Mouse (Mus musculus): ENCODE measurements at regions not wholly inside any gene's neighbourhood (a gene's known extent, or its start where the extent isn't known, plus 50 kb on each side); places are given as distances from the start of the nearest gene placed in this dataset.

GRCm38 (mm10) chr15:6964635-6965034 lies 89.9 kb upstream of the Osmr start:
- H3K27me3 ChIP-seq (ENCODE audit: control insufficient read depth, insufficient read depth, low read length), result no peaks in the 10 kb centered on the region
- H3K9me3 ChIP-seq (ENCODE audit: control insufficient read depth, low read length), result no peaks in the 10 kb centered on the region
- no peak overlapping the region for H3K27ac ChIP-seq (ENCODE audit: low read depth, low read length)
- H3K4me1 ChIP-seq (ENCODE audit: control insufficient read depth, insufficient read depth, low read length), result no peaks in the 10 kb centered on the region
- WGBS, result 85% methylated on average over 4 of the region's 4 CpGs
- H3K36me3 ChIP-seq (ENCODE audit: control insufficient read depth, insufficient read depth, low read length), result no peaks in the 10 kb centered on the region
- no peak overlapping the region for H3K4me2 ChIP-seq
- no peak overlapping the region for H3K4me3 ChIP-seq (ENCODE audit: low read depth, low read length)
- no peak overlapping the region for H3K9ac ChIP-seq (ENCODE audit: low read length)
- ATAC-seq (ENCODE audit: low FRiP score) (no peak), DNase-seq (ENCODE audit: low spot score, missing footprints) (no peak)

GRCm38 (mm10) chr15:6965446-6965845 lies 90.7 kb upstream of the Osmr start:
- H3K4me2 ChIP-seq, result no peak overlapping the region
- DNase-seq (ENCODE audit: low spot score, missing footprints) (no peak), ATAC-seq (ENCODE audit: low FRiP score) (no peak)
- no peaks in the 10 kb centered on the region for H3K9me3 ChIP-seq (ENCODE audit: control insufficient read depth, low read length)
- no peak overlapping the region for H3K9ac ChIP-seq (ENCODE audit: low read length)
- no peak overlapping the region for H3K4me3 ChIP-seq (ENCODE audit: low read depth, low read length)
- H3K27ac ChIP-seq (ENCODE audit: low read depth, low read length), result no peak overlapping the region
- WGBS, result 94% methylated on average over 4 of the region's 4 CpGs
- no peaks in the 10 kb centered on the region for H3K36me3 ChIP-seq (ENCODE audit: control insufficient read depth, insufficient read depth, low read length)
- no peaks in the 10 kb centered on the region for H3K4me1 ChIP-seq (ENCODE audit: control insufficient read depth, insufficient read depth, low read length)
- no peaks in the 10 kb centered on the region for H3K27me3 ChIP-seq (ENCODE audit: control insufficient read depth, insufficient read depth, low read length)

- no peak overlapping the region for H3K4me3 ChIP-seq (ENCODE audit: low read depth, low read length)
- ATAC-seq (ENCODE audit: low FRiP score), result no peak
Measured at GRCm38 (mm10) chr15:6974410-6974809, 99.6 kb upstream of the Osmr start.

GRCm38 (mm10) chr15:6981430-6981829 lies 106.7 kb upstream of the Osmr start:
- ATAC-seq (ENCODE audit: low FRiP score) (no peak), DNase-seq (ENCODE audit: low spot score, missing footprints) (no peak)
- Histone ChIP-seq H3K4me3 (ENCODE audit: low read depth, low read length) (no peak overlapping the region), H3K27ac (ENCODE audit: low read depth, low read length) (no peak overlapping the region), H3K4me1 (ENCODE audit: control insufficient read depth, insufficient read depth, low read length) (no peaks in the 10 kb centered on the region), H3K4me2 (no peak overlapping the region), H3K27me3 (ENCODE audit: control insufficient read depth, insufficient read depth, low read length) (no peaks in the 10 kb centered on the region), H3K9me3 (ENCODE audit: control insufficient read depth, low read length) (no peaks in the 10 kb centered on the region), H3K36me3 (ENCODE audit: control insufficient read depth, insufficient read depth, low read length) (no peaks in the 10 kb centered on the region), H3K9ac (ENCODE audit: low read length) (no peak overlapping the region)
- 88% methylated on average over 9 of the region's 9 CpGs for WGBS

More at GRCm38 (mm10) chr15:6974410-6974809, 99.6 kb upstream of the Osmr start:
- 60% methylated on average over 4 of the region's 4 CpGs for WGBS
- Histone ChIP-seq H3K4me2 (no peak overlapping the region), H3K27me3 (ENCODE audit: control insufficient read depth, insufficient read depth, low read length) (no peaks in the 10 kb centered on the region), H3K4me1 (ENCODE audit: control insufficient read depth, insufficient read depth, low read length) (no peaks in the 10 kb centered on the region), H3K9ac (ENCODE audit: low read length) (no peak overlapping the region), H3K36me3 (ENCODE audit: control insufficient read depth, insufficient read depth, low read length) (no peaks in the 10 kb centered on the region), H3K9me3 (ENCODE audit: control insufficient read depth, low read length) (no peaks in the 10 kb centered on the region), H3K27ac (ENCODE audit: low read depth, low read length) (no peak overlapping the region)
- no peak for DNase-seq (ENCODE audit: low spot score, missing footprints)

- H3K9me3 ChIP-seq (ENCODE audit: control insufficient read depth, low read length), result no peaks in the 10 kb centered on the region
- DNase-seq (ENCODE audit: low spot score, missing footprints), result no peak
- H3K4me2 ChIP-seq, result no peak overlapping the region
- H3K27ac ChIP-seq (ENCODE audit: low read depth, low read length), result no peak overlapping the region
- H3K4me3 ChIP-seq (ENCODE audit: low read depth, low read length), result no peak overlapping the region
- H3K9ac ChIP-seq (ENCODE audit: low read length), result no peak overlapping the region
- H3K36me3 ChIP-seq (ENCODE audit: control insufficient read depth, insufficient read depth, low read length), result no peaks in the 10 kb centered on the region
- no peaks in the 10 kb centered on the region for H3K4me1 ChIP-seq (ENCODE audit: control insufficient read depth, insufficient read depth, low read length)
- WGBS, result 78% methylated on average over 3 of the region's 3 CpGs
- no peak for ATAC-seq (ENCODE audit: low FRiP score)
- no peaks in the 10 kb centered on the region for H3K27me3 ChIP-seq (ENCODE audit: control insufficient read depth, insufficient read depth, low read length)
Measured at GRCm38 (mm10) chr15:6983320-6983719, 107.1 kb upstream of the Lifr start.

- Histone ChIP-seq H3K4me2 (no peak overlapping the region), H3K27me3 (ENCODE audit: control insufficient read depth, insufficient read depth, low read length) (no peaks in the 10 kb centered on the region), H3K4me1 (ENCODE audit: control insufficient read depth, insufficient read depth, low read length) (no peaks in the 10 kb centered on the region), H3K9me3 (ENCODE audit: control insufficient read depth, low read length) (no peaks in the 10 kb centered on the region), H3K36me3 (ENCODE audit: control insufficient read depth, insufficient read depth, low read length) (no peaks in the 10 kb centered on the region), H3K4me3 (ENCODE audit: low read depth, low read length) (no peak overlapping the region), H3K9ac (ENCODE audit: low read length) (no peak overlapping the region), H3K27ac (ENCODE audit: low read depth, low read length) (no peak overlapping the region)
- DNase-seq (ENCODE audit: low spot score, missing footprints) (no peak), ATAC-seq (ENCODE audit: low FRiP score) (no peak)
- 78% methylated on average over 3 of the region's 3 CpGs for WGBS
Measured at GRCm38 (mm10) chr15:6988187-6988586, 102.2 kb upstream of the Lifr start.

- ATAC-seq (ENCODE audit: low FRiP score), result no peak
- WGBS, result 87% methylated on average over 6 of the region's 6 CpGs
Measured at GRCm38 (mm10) chr15:6989094-6989493, 101.3 kb upstream of the Lifr start.

GRCm38 (mm10) chr15:6993226-6993625 lies 97.2 kb upstream of the Lifr start:
- H3K27me3 ChIP-seq (ENCODE audit: control insufficient read depth, insufficient read depth, low read length), result no peaks in the 10 kb centered on the region
- no peak for ATAC-seq (ENCODE audit: low FRiP score)
- no peak overlapping the region for H3K9ac ChIP-seq (ENCODE audit: low read length)
- H3K9me3 ChIP-seq (ENCODE audit: control insufficient read depth, low read length), result no peaks in the 10 kb centered on the region
- H3K4me1 ChIP-seq (ENCODE audit: control insufficient read depth, insufficient read depth, low read length), result no peaks in the 10 kb centered on the region
- WGBS, result 90% methylated on average over 9 of the region's 9 CpGs
- no peak for DNase-seq (ENCODE audit: low spot score, missing footprints)
- H3K27ac ChIP-seq (ENCODE audit: low read depth, low read length), result no peak overlapping the region
- H3K36me3 ChIP-seq (ENCODE audit: control insufficient read depth, insufficient read depth, low read length), result no peaks in the 10 kb centered on the region
- no peak overlapping the region for H3K4me2 ChIP-seq
- no peak overlapping the region for H3K4me3 ChIP-seq (ENCODE audit: low read depth, low read length)

More at GRCm38 (mm10) chr15:6989094-6989493, 101.3 kb upstream of the Lifr start:
- H3K4me2 ChIP-seq, result no peak overlapping the region
- no peaks in the 10 kb centered on the region for H3K27me3 ChIP-seq (ENCODE audit: control insufficient read depth, insufficient read depth, low read length)
- no peak overlapping the region for H3K27ac ChIP-seq (ENCODE audit: low read depth, low read length)
- no peak for DNase-seq (ENCODE audit: low spot score, missing footprints)
- no peaks in the 10 kb centered on the region for H3K36me3 ChIP-seq (ENCODE audit: control insufficient read depth, insufficient read depth, low read length)
- no peaks in the 10 kb centered on the region for H3K4me1 ChIP-seq (ENCODE audit: control insufficient read depth, insufficient read depth, low read length)
- H3K4me3 ChIP-seq (ENCODE audit: low read depth, low read length), result no peak overlapping the region
- H3K9me3 ChIP-seq (ENCODE audit: control insufficient read depth, low read length), result no peaks in the 10 kb centered on the region
- no peak overlapping the region for H3K9ac ChIP-seq (ENCODE audit: low read length)

GRCm38 (mm10) chr15:6995246-6995645 lies 95.2 kb upstream of the Lifr start:
- ATAC-seq (ENCODE audit: low FRiP score) (no peak), DNase-seq (ENCODE audit: low spot score, missing footprints) (no peak)
- no peak overlapping the region for H3K4me2 ChIP-seq
- H3K27ac ChIP-seq (ENCODE audit: low read depth, low read length), result no peak overlapping the region
- WGBS, result 83% methylated on average over 3 of the region's 3 CpGs
- no peaks in the 10 kb centered on the region for H3K36me3 ChIP-seq (ENCODE audit: control insufficient read depth, insufficient read depth, low read length)
- H3K4me3 ChIP-seq (ENCODE audit: low read depth, low read length), result no peak overlapping the region
- H3K27me3 ChIP-seq (ENCODE audit: control insufficient read depth, insufficient read depth, low read length), result no peaks in the 10 kb centered on the region
- no peaks in the 10 kb centered on the region for H3K9me3 ChIP-seq (ENCODE audit: control insufficient read depth, low read length)
- H3K4me1 ChIP-seq (ENCODE audit: control insufficient read depth, insufficient read depth, low read length), result no peaks in the 10 kb centered on the region
- no peak overlapping the region for H3K9ac ChIP-seq (ENCODE audit: low read length)

GRCm38 (mm10) chr15:6997871-6998270 lies 92.5 kb upstream of the Lifr start:
- H3K36me3 ChIP-seq (ENCODE audit: control insufficient read depth, insufficient read depth, low read length), result no peaks in the 10 kb centered on the region
- H3K4me2 ChIP-seq, result no peak overlapping the region
- DNase-seq (ENCODE audit: low spot score, missing footprints), result no peak
- no peaks in the 10 kb centered on the region for H3K27me3 ChIP-seq (ENCODE audit: control insufficient read depth, insufficient read depth, low read length)
- H3K4me3 ChIP-seq (ENCODE audit: low read depth, low read length), result no peak overlapping the region
- H3K27ac ChIP-seq (ENCODE audit: low read depth, low read length), result no peak overlapping the region
- 81% methylated on average over 5 of the region's 5 CpGs for WGBS
- no peak overlapping the region for H3K9ac ChIP-seq (ENCODE audit: low read length)
- no peaks in the 10 kb centered on the region for H3K9me3 ChIP-seq (ENCODE audit: control insufficient read depth, low read length)
- H3K4me1 ChIP-seq (ENCODE audit: control insufficient read depth, insufficient read depth, low read length), result no peaks in the 10 kb centered on the region
- ATAC-seq (ENCODE audit: low FRiP score), result no peak

Data from midbrain, embryonic 11.5 days (tissue).